Mouse (Mus musculus): Measurements from ENCODE around the gene Unc45b.
A peak's percentile ranks its signal among the peaks of the same experiment; 100 is the strongest.
"Not testable (repeated sequence)": the region's sequence is repeated elsewhere in the genome, so short reads cannot be mapped to it uniquely, and the experiment has no call there.

The Unc45b gene

DNA sequence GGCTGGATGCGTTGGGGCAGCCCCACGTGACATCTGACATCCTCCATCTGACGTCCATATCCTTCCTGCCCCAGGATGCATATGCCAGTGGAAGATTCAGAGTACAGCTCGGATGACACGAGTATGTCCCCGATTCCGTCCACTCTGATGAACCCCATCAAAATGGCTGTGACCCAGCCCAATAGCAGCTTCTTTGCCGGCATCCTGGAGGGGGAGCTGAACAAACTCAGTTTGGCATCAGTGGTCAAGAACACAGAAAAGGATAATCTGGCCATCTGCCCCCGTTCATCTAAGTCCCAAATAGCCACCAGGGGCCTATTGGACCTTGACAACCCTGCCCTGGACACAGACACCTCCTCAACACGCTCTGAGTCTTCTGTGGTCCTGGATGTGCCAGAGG lies 12.9 kb upstream of the Unc45b start:
- DNase-seq, result no peak

GRCm38 (mm10) chr11:82899720-82900119 lies 10.6 kb upstream of the Unc45b start:
- DNase-seq, result no peak

DNA sequence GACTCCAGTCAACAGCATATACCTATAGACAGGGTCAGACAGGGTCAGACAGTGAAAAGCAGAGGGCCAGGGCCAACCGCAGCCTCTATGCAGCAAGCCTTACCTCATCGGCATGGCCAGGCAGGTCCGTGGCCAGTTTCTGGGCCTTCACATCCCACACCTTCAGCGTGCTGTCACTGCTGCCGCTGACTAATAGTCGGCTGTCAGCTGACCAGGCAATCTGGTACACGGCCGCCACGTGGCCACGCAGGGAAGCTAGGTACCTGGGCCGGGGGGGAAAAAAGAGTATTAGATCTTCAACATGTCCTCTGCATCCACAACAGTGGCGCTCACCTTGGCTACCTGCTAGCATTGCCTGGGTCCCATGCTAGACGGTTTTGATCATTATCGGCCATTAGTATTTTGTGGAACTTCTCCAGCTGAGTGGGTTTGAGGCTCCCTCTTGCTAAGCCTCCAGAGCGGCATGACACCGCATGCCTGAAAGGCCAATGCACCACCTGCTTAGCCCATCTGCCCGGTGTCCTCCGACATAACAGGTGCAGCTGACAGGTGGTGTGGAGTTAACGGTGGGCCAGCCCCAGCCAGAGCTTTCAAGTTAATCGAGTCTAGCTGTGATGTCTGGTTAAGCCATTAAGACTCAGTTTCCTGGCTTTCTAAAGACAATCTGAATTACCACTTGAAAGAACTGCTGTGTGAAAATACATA lies 8.6 kb upstream of the Unc45b start:
- DNase-seq, result no peak

DNA sequence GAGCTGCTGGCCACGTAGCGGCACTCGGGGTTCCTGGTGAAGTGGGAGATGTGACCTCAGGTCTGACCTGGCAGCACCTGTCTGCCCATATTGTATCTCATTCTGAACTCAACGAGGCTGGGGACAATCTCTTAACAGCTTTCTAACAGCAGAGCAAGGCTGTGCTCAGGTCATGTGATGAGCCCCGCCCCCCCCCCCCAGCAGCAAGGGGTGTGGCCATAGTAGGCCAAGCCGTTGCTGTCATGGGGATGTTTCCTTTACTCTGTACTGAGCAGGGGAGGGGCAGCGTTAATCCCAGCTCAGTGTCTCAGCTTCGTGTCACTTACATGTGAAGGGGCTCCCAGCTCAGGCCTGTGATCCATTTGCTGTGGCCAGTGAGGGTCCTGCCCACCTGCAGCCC lies 5.4 kb upstream of the Unc45b start:
- DNase-seq, result peak; percentile 39

DNA sequence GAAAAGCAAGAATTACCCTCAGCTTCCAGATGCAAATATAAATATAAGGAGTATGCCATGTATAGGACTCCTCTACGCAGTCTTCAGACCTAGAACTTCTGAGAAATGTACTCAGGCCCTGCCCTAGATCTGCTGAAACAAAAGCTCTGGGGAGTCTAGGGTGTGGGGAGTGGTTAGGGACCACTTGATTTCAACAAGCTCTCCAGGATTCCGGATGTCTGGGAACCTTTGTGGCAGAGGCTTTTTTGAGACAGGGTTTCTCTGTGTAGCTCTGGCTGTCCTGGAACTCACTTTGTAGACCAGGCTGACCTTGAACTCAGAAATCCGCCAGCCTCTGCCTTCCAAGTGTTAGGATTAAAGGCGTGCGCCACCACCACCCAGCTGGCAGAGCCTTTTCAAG lies 4.5 kb upstream of the Unc45b start:
- no peak for DNase-seq

DNA sequence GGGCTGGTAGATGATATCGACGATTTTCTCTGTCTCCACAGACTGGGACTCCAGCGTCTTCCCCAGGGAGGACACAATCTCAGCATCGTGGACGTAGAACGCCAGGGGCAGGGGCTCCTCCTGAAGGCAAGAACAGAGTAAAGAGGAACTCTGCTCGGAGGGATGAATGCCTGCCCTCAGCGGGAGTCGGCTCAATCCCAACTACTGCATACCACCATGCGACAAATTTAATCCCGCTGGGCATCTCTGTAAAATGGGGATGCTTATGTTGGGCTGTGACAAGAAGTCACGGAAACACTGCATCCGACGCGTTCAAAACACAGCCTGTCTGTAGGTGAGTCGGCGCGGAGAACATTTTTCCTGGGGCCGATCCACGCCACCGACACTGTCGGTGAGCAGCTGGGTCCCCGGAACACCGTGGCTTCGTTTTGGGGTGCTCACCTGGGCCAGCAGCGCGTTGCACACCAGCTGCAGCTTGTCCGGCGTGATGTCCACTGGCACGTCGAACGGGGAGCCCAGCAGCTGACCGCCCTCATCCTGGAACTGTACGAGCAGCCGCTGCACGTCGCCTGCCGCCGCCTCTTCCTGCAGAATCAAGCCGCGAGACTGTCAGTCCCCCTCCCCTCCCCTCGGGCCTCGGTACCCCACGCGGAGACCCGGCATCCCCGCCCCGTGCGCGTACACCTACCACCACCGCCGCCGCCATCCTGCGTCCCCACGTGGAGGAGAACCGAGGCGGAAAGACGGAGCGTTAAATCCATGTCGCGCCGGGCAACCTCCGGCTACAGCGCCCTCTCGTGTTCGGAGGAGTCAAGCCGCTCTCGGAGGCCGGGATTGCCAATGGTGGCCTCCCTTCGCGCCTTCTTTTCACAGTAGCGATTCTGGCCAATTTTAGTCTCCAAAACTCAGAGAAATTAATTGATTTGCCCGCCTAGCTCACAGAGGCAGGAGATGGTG lies 2.4 kb upstream of the Unc45b start, which contains the start of gene Nle1:
Gene Nle1, minus strand, starts transcription at position 761 of the 957 bp plus-strand sequence.
- DNase-seq, result peak; percentile 90

DNA sequence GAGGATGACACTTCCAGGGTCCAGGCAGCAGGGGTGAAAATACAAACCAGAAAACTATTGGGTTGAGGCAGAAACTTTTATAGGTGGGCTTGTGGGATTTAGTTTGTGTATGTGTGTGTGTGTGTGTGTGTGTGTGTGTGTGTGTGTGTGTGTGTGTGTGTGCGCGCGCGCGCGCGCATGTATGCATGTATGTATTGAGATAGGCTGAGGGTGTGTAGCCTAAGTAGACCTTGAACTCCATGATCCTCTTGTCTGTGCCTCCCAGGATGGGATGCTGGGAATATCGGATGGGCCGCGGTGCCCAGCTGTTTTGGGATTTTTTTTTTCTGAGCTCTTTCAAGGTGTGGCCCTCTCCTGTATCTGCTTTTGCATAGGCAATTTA lies 1.8 kb upstream of the Unc45b start:
- DNase-seq, result no peak

GRCm38 (mm10) chr11:82910679-82911389 lies 484 bp downstream of the Unc45b start:
- no peak for DNase-seq

DNA sequence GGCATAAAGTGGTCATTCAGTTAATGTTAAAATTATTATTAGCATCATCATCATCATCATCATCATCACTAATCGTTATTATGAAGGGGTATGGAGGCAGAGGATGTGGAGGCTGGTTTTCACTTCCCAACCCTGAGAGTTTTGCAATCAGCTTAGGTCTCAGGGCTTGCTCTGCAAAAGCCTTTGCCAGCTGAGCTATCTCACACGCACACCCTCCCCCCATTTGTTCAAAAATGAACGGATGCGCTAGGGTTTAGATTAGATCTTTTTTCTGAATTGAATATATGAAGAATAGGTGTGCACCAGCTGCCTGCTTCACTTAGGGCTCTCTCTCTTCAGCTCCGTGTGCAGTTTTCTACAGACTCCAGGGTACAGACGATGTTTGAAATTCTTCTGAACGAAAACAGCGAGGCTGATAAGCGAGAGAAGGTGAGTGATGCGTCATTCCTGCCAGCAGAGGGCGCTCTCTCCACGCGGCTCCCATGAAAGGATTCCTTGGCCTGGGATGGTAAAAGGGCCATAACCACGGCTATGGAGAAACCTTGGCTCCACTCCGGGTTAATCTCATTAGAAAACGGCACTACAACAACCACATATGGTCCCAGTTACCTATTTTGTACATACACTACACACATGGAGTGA lies 4.5 kb downstream of the Unc45b start:
- DNase-seq, result peak; percentile 74

- DNase-seq, result no peak
Observed at GRCm38 (mm10) chr11:82920768-82921167, 10.4 kb downstream of the Unc45b start.

DNA sequence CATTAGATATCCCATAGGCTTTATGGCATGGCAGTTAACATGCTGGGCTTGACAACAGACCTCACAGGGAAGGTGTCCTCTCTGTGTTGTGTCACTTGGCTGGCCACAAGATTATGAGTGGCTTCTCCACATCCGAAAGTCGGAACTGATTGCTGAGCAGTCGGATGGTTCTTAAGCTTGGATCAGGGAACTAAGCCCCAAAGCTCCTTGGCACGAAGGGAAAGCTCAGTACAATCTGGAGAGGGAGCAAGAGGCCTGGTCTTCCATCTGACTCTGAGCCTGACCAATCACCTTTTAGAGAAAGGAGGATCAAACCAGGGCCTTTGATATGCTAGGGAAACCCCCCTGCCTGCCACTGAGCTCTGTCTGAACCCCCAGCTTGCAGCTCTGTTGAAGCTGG lies 11.3 kb downstream of the Unc45b start:
- no peak for DNase-seq

- not testable (repeated sequence) for DNase-seq
Observed at GRCm38 (mm10) chr11:82923910-82924309, 13.6 kb downstream of the Unc45b start.

DNA sequence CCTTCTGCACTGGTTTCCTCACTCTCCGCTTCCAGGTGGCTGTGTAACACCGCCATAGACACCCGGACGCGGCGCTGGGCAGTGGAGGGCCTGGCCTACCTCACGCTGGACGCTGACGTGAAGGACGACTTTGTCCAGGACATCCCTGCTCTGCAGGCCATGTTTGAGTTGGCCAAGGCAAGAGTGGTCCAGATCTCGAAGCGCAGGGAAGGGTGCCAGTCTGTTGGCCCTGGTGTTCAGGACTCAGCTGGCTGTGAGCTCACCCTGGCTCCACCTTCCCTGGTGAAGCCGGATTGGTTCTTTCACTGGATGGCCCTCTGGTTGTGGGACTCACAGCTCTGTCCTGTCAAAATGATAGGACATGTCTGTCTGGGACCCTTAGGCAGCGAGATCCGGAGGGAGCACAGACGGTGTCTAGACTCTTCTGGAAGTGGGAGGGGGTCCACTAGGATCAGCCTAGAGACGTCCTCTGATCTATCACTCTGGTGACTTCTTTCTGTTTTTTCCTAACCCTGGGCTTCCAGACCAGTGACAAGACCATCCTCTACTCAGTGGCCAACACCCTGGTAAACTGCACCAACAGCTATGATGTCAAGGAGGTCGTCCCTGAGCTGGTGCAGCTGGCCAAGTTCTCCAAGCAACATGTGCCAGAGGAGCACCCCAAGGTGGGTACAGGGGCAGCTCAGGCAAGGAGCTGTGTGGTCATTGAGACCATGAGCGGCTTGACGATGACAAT lies 18.7 kb downstream of the Unc45b start:
- DNase-seq, result no peak

GRCm38 (mm10) chr11:82929633-82929950 lies 19.2 kb downstream of the Unc45b start:
- DNase-seq, result no peak

DNA sequence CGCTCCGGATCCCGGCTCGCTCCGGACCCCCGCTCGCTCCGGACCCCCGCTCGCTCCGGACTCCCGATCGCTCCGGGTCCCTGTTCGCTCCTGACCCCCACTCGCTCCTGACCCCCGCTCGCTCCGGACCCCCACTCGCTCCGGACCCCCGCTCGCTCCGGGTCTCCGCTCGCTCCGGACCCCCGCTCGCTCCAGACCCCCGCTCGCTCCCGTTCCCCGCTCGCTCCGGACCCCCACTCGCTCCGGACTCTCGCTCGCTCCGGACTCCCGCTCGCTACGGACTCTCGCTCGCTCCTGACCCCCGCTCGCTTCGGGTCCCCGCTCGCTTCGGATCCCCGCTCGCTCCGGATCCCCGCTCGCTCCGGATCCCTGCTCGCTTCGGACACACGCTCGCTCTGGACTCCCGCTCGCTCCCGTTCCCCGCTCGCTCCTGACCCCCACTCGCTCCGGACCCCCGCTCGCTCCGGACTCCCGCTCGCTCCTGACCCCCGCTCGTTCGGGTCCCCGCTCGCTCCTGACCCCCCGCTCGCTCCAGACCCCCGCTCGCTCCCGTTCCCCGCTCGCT lies 20.1 kb downstream of the Unc45b start:
- DNase-seq, result not testable (repeated sequence)

GRCm38 (mm10) chr11:82931161-82931560 lies 20.8 kb downstream of the Unc45b start:
- DNase-seq, result not testable (repeated sequence)

- not testable (repeated sequence) for DNase-seq
Observed at GRCm38 (mm10) chr11:82931671-82932450, 21.5 kb downstream of the Unc45b start.

GRCm38 (mm10) chr11:82933186-82933585 lies 22.8 kb downstream of the Unc45b start:
- DNase-seq, result no peak

DNA sequence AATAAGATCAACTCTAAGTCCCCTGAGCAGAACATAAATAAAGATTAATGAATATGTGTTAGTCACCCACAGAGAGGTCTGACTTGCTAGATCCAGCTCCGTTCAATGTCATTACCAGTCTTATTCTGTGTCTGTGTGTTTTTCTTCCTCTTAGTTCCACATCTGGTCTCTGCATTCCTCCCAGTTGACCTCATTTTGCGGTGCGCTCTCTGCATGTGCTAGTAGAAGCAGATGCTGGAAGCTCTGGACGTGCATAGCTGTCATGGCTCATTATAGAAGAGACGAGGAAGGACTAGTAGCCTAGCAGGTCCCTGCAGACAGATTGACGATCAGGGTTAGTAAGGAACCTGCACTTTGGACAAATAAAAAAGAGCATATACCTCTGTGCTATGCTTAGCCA lies 33.0 kb downstream of the Unc45b start:
- no peak for DNase-seq

DNA sequence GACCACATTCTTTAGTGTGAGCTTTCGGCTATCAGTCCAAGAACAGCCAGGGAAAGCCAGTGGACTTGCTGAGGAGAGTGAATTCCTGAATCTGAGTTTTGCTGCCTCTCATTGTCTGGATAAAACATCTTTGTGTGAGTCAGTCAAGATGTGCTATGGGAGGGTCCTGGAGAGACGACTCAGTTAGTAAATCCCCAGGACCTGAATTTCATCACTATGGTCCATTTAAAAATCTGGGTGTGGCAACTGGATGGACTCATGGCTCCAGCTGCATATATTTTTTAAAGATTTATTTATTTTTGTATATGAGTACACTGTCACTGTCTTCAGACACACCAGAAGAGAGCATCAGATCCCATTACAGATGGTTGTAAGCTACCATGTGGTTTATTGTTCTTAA lies 35.3 kb downstream of the Unc45b start:
- DNase-seq, result no peak

GRCm38 (mm10) chr11:82947457-82947856 lies 37.1 kb downstream of the Unc45b start:
- no peak for DNase-seq
